Mouse (Mus musculus): ENCODE results near the gene Plcl2. TPM values are rescaled to one million over a fixed set of nuclear protein-coding genes. Genes with fewer than 3 reads are reported as not detected.
A peak's percentile ranks its signal among the peaks of the same experiment; 100 is the strongest.
"Not testable (repeated sequence)": the region's sequence is repeated elsewhere in the genome, so short reads cannot be mapped to it uniquely, and the experiment has no call there.

Gene Plcl2
- polyA plus RNA-seq, 1 experiment from 2014 or later: 5.6 TPM

DNA sequence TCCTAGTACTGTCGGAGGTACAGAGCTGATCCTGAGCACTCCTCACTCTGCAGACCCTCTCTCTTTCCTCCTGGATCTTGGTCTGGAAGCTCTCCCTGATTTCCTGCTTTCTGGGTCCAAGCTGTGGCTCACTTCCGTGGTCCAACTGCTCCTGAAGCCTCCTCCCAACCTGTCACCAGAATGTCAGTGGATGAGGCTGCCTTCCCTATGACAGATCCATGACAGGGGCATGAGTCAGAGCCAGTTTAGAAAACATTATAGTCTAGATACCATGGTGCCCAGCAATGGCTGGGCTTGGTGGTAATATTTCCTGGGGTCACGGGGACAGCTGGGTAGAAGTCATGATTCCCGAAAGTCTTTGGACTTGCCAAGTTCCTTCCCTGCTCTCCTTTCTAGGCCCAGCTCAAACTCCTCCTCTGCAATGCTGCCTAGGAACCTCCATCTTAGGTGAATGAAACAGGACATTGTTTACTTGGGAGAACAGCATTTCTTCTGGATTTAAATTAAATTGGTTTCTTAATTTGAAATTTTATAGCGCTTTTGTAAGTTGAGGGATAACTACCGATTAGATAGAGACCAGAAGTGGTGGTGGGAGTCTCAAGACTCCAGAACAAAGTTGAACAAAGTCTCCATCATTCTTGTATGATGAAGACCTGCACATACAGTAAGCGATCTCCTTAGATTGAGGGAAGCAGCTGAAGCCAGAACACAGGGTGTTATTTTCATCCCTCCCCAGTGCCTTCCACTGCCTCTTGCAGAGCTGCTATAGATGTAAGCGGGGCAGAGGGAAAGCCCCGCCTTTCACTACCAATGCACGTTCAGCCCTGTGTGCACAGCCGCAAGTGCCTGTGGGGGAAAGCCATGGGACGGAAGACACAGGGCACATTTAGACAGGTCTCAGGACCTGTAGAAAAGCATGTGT is 170.7 kb downstream of the Plcl2 start:
- Histone ChIP-seq H3K4me2 (replicated peaks; ENCODE audit: low read depth, low read length) (no peak overlapping the region), H3K4me3 (ENCODE audit: low read length) (no peak overlapping the region), H3K4me1 (ENCODE audit: control insufficient read depth, insufficient read depth, low read length) (no peaks in the 10 kb centered on the region), H3K27ac (ENCODE audit: low read depth, low read length) (no peak overlapping the region), H3K27me3 (ENCODE audit: control insufficient read depth, insufficient read depth, low read length) (no peaks in the 10 kb centered on the region), H3K9ac (ENCODE audit: low read depth, low read length) (no peak overlapping the region), H3K9me3 (ENCODE audit: control insufficient read depth, low read length) (no peaks in the 10 kb centered on the region), H3K36me3 (ENCODE audit: control insufficient read depth, insufficient read depth, low read length) (no peaks in the 10 kb centered on the region)
- WGBS: 89% methylated on average over 12 of the region's 12 CpGs
- no peak for ATAC-seq (ENCODE audit: low FRiP score, low TSS enrichment)

GRCm38 (mm10) chr17:50682696-50683095 is 173.5 kb downstream of the Plcl2 start:
- no peaks in the 10 kb centered on the region for H3K4me1 ChIP-seq (ENCODE audit: control insufficient read depth, insufficient read depth, low read length)
- no peaks in the 10 kb centered on the region for H3K36me3 ChIP-seq (ENCODE audit: control insufficient read depth, insufficient read depth, low read length)
- no peak for ATAC-seq (ENCODE audit: low FRiP score, low TSS enrichment)
- no peaks in the 10 kb centered on the region for H3K27me3 ChIP-seq (ENCODE audit: control insufficient read depth, insufficient read depth, low read length)
- no peak overlapping the region for H3K4me2 ChIP-seq (replicated peaks; ENCODE audit: low read depth, low read length)
- H3K27ac ChIP-seq (ENCODE audit: low read depth, low read length): no peak overlapping the region
- H3K4me3 ChIP-seq (ENCODE audit: low read length): no peak overlapping the region
- H3K9me3 ChIP-seq (ENCODE audit: control insufficient read depth, low read length): no peaks in the 10 kb centered on the region
- no peak overlapping the region for H3K9ac ChIP-seq (ENCODE audit: low read depth, low read length)
- 83% methylated on average over 3 of the region's 3 CpGs for WGBS

GRCm38 (mm10) chr17:50684960-50685645 is 175.9 kb downstream of the Plcl2 start:
- Histone ChIP-seq H3K27me3 (ENCODE audit: control insufficient read depth, insufficient read depth, low read length) (no peaks in the 10 kb centered on the region), H3K27ac (ENCODE audit: low read depth, low read length) (no peak overlapping the region), H3K4me3 (ENCODE audit: low read length) (no peak overlapping the region), H3K4me1 (ENCODE audit: control insufficient read depth, insufficient read depth, low read length) (no peaks in the 10 kb centered on the region), H3K9me3 (ENCODE audit: control insufficient read depth, low read length) (no peaks in the 10 kb centered on the region), H3K36me3 (ENCODE audit: control insufficient read depth, insufficient read depth, low read length) (no peaks in the 10 kb centered on the region), H3K9ac (ENCODE audit: low read depth, low read length) (no peak overlapping the region), H3K4me2 (replicated peaks; ENCODE audit: low read depth, low read length) (no peak overlapping the region)
- ATAC-seq (ENCODE audit: low FRiP score, low TSS enrichment): peak; percentile 71; the same call in 1 of the 2 replicates
- 36% methylated on average over 7 of the region's 7 CpGs for WGBS

- no peak for ATAC-seq (ENCODE audit: low FRiP score, low TSS enrichment)
- Histone ChIP-seq H3K9me3 (ENCODE audit: control insufficient read depth, low read length) (no peaks in the 10 kb centered on the region), H3K27ac (ENCODE audit: low read depth, low read length) (no peak overlapping the region), H3K4me3 (ENCODE audit: low read length) (no peak overlapping the region), H3K9ac (ENCODE audit: low read depth, low read length) (no peak overlapping the region), H3K27me3 (ENCODE audit: control insufficient read depth, insufficient read depth, low read length) (no peaks in the 10 kb centered on the region), H3K4me1 (ENCODE audit: control insufficient read depth, insufficient read depth, low read length) (no peaks in the 10 kb centered on the region), H3K4me2 (replicated peaks; ENCODE audit: low read depth, low read length) (no peak overlapping the region), H3K36me3 (ENCODE audit: control insufficient read depth, insufficient read depth, low read length) (no peaks in the 10 kb centered on the region)
- WGBS: 85% methylated on average over 10 of the region's 10 CpGs
Measured at GRCm38 (mm10) chr17:50687670-50688069, 178.5 kb downstream of the Plcl2 start.

DNA sequence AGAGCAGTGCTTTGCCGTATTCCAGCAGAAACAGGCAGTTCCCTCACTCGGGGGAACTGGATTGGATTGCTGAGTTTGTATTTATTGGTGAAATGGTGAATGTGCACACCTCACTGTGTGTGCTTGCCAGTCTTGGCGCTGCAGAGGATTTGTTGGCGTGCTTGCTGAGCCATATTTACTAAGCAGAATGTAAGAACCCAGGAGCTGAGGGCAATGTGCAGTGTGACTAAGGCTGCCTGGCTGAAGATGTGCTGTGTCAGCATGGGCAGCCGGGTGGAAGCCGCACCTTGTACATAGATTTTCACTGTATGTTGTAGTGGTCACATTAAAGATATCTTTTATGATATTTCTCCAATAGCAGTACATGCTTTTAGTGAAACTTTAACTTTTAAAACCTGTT is 178.9 kb downstream of the Plcl2 start:
- WGBS: 91% methylated on average over 6 of the region's 6 CpGs
- no peaks in the 10 kb centered on the region for H3K4me1 ChIP-seq (ENCODE audit: control insufficient read depth, insufficient read depth, low read length)

GRCm38 (mm10) chr17:50698410-50698809 is 189.2 kb downstream of the Plcl2 start:
- not testable (repeated sequence) for H3K4me1 ChIP-seq (ENCODE audit: control insufficient read depth, insufficient read depth, low read length); ATAC-seq (ENCODE audit: low FRiP score, low TSS enrichment); H3K9me3 ChIP-seq (ENCODE audit: control insufficient read depth, low read length); H3K36me3 ChIP-seq (ENCODE audit: control insufficient read depth, insufficient read depth, low read length); H3K4me3 ChIP-seq (ENCODE audit: low read length); H3K9ac ChIP-seq (ENCODE audit: low read depth, low read length); H3K27ac ChIP-seq (ENCODE audit: low read depth, low read length); H3K27me3 ChIP-seq (ENCODE audit: control insufficient read depth, insufficient read depth, low read length)
- peak overlapping the region; percentile 30; the same call in 1 of the 2 replicates for H3K4me2 ChIP-seq (replicated peaks; ENCODE audit: low read depth, low read length)
- WGBS: 2% methylated on average over 32 of the region's 39 CpGs

More for the DNA sequence above, 178.9 kb downstream of the Plcl2 start:
- no peak overlapping the region for H3K4me2 ChIP-seq (replicated peaks; ENCODE audit: low read depth, low read length)
- H3K27me3 ChIP-seq (ENCODE audit: control insufficient read depth, insufficient read depth, low read length): no peaks in the 10 kb centered on the region
- H3K27ac ChIP-seq (ENCODE audit: low read depth, low read length): no peak overlapping the region
- H3K9me3 ChIP-seq (ENCODE audit: control insufficient read depth, low read length): no peaks in the 10 kb centered on the region
- no peak for ATAC-seq (ENCODE audit: low FRiP score, low TSS enrichment)
- H3K4me3 ChIP-seq (ENCODE audit: low read length): no peak overlapping the region
- H3K36me3 ChIP-seq (ENCODE audit: control insufficient read depth, insufficient read depth, low read length): no peaks in the 10 kb centered on the region
- no peak overlapping the region for H3K9ac ChIP-seq (ENCODE audit: low read depth, low read length)

- no peak overlapping the region for H3K9ac ChIP-seq (ENCODE audit: low read depth, low read length)
- no peak for ATAC-seq (ENCODE audit: low FRiP score, low TSS enrichment)
- WGBS: 80% methylated on average over 7 of the region's 7 CpGs
- H3K36me3 ChIP-seq (ENCODE audit: control insufficient read depth, insufficient read depth, low read length): no peaks in the 10 kb centered on the region
- no peak overlapping the region for H3K27ac ChIP-seq (ENCODE audit: low read depth, low read length)
- no peak overlapping the region for H3K4me2 ChIP-seq (replicated peaks; ENCODE audit: low read depth, low read length)
- no peak overlapping the region for H3K4me3 ChIP-seq (ENCODE audit: low read length)
- no peaks in the 10 kb centered on the region for H3K4me1 ChIP-seq (ENCODE audit: control insufficient read depth, insufficient read depth, low read length)
- no peaks in the 10 kb centered on the region for H3K9me3 ChIP-seq (ENCODE audit: control insufficient read depth, low read length)
- no peaks in the 10 kb centered on the region for H3K27me3 ChIP-seq (ENCODE audit: control insufficient read depth, insufficient read depth, low read length)
Measured at GRCm38 (mm10) chr17:50710497-50711222, 201.5 kb downstream of the Plcl2 start.

DNA sequence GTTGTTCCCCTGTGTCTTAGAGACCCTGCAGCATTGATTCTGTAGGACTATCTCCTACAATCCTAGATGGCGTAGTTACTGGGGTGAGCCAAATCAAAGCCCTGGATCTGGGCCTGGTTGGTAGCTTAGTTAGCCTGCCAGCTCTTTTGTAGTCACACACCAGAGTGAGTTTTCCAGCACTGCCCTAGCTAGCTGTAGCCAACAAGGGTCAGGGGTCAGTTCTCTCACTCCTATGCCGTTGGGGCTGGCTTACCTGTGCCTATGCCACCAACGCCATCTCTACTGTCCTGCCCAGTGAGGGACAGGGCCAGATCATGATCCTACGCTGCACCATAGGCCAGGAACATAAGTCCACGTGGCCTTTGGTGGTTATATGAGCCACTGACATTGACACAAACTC is 208.4 kb downstream of the Plcl2 start:
- Histone ChIP-seq H3K27ac (ENCODE audit: low read depth, low read length) (no peak overlapping the region), H3K9me3 (ENCODE audit: control insufficient read depth, low read length) (no peaks in the 10 kb centered on the region), H3K9ac (ENCODE audit: low read depth, low read length) (no peak overlapping the region), H3K36me3 (ENCODE audit: control insufficient read depth, insufficient read depth, low read length) (no peaks in the 10 kb centered on the region), H3K4me3 (ENCODE audit: low read length) (no peak overlapping the region), H3K4me1 (ENCODE audit: control insufficient read depth, insufficient read depth, low read length) (no peaks in the 10 kb centered on the region), H3K27me3 (ENCODE audit: control insufficient read depth, insufficient read depth, low read length) (no peaks in the 10 kb centered on the region), H3K4me2 (replicated peaks; ENCODE audit: low read depth, low read length) (no peak overlapping the region)
- 80% methylated on average over 5 of the region's 5 CpGs for WGBS
- no peak for ATAC-seq (ENCODE audit: low FRiP score, low TSS enrichment)

Measured in kidney, embryonic 14.5 days (tissue).